Mouse (Mus musculus) forebrain, embryonic 11.5 days (tissue): ENCODE measurements at regions not wholly inside any gene's neighbourhood (a gene's known extent, or its start where the extent isn't known, plus 50 kb on each side); places are given as distances from the start of the nearest gene placed in this dataset.

Source experiments
- ATAC-seq: fragments of 200-750 bp; cut with Nextera tagmentation; replicated peaks from 2 replicates; pipeline ENCODE4 v1.8.0; 2017; ENCODE audit warnings: moderate TSS enrichment; ENCODE audit not compliant: low FRiP score
- DNase-seq: peaks from one replicate; pipeline ENCODE4 v3.0.0-alpha.2; 2017; ENCODE audit warnings: low spot score
- H3K27ac ChIP-seq: fragments of 300-500 bp; sonication (generic); 2 replicates; pipeline ENCODE4 v1.5.1; 2014; ENCODE audit warnings: low read depth, low read length
- H3K27me3 ChIP-seq: fragments of 300-500 bp; sonication (generic); 2 replicates; pipeline ENCODE4 v1.6.1; 2014; ENCODE audit warnings: mild to moderate bottlenecking, low read length, mixed read lengths; ENCODE audit not compliant: control insufficient read depth, insufficient read depth
- H3K36me3 ChIP-seq: fragments of 300-500 bp; sonication (generic); 2 replicates; pipeline ENCODE4 v1.6.1; 2014; ENCODE audit warnings: mild to moderate bottlenecking, low read length, moderate library complexity, mixed read lengths; ENCODE audit not compliant: control insufficient read depth, insufficient read depth
- H3K4me1 ChIP-seq: fragments of 300-500 bp; sonication (generic); replicated peaks from 2 replicates; pipeline ENCODE4 v1.6.1; 2014; ENCODE audit warnings: low read length, mixed read lengths; ENCODE audit not compliant: control insufficient read depth, insufficient read depth
- H3K4me2 ChIP-seq: fragments of 300-500 bp; sonication (generic); 2 replicates; pipeline ENCODE4 v1.6.1; 2014; ENCODE audit warnings: low read depth, mild to moderate bottlenecking, low read length, moderate library complexity, mixed read lengths; ENCODE audit not compliant: severe bottlenecking
- H3K4me3 ChIP-seq: fragments of 300-500 bp; sonication (generic); 2 replicates; pipeline ENCODE4 v1.5.1; 2014; ENCODE audit warnings: low read depth, low read length
- H3K9ac ChIP-seq: fragments of 300-500 bp; sonication (generic); 2 replicates; pipeline ENCODE4 v1.6.1; 2014; ENCODE audit warnings: low read length
- H3K9me3 ChIP-seq: fragments of 300-500 bp; sonication (generic); 2 replicates; pipeline ENCODE4 v1.6.1; 2016; ENCODE audit warnings: low read length, mixed read lengths; ENCODE audit not compliant: control insufficient read depth
- WGBS: fragments of 180-500 bp; shearing (Covaris S2); extraction: QIAGEN DNeasy Blood & Tissue Kit; methylation state at CpG from one replicate; pipeline ENCODE4 v1.1.7; 2014; 5-methylcytosine and 5-hydroxymethylcytosine counted together

DNA sequence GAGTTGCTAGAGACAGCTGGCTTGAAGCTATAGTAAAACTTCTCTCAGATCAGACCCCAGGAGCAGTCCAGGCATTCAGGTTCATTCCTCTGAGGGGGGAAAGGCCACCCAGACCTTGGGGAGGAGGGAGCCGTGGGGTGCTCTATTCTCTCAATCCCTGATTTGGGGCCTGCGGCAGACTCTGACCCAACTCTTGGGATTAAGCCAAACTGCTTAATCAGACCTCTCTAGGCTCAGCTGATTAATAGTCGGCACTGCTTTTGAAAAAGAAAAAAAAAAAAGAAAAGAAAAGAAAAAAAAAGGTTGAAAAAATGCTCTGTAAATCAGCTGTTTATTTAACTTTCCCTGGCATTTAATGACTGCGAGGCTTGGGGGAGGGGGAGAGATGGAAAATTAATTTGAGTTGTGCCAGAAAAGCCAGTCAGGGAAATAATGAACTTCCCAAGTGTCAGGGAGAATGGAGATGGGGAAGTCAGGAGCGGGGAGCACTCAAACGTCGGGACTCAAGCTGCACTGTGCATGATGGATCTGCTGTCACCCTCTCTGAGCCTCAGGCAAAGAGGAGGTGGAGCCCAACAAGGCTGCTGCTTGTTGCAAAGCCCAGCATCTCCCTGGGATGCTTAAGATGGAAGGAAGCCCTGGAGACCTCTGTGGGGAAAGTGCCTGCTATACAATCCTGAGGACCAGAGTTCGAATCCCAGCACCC, 120.5 kb upstream of the Igsf21 start:
- Histone ChIP-seq H3K9me3 (no peaks in the 10 kb centered on the region), H3K27ac (no peak overlapping the region), H3K9ac (no peak overlapping the region), H3K4me1 (peaks cover 3% of the 10 kb centered on the region), H3K36me3 (no peaks in the 10 kb centered on the region), H3K27me3 (no peaks in the 10 kb centered on the region), H3K4me3 (no peak overlapping the region), H3K4me2 (no peak overlapping the region)
- WGBS = 42% methylated on average over 8 of the region's 8 CpGs
- no peak for ATAC-seq
- DNase-seq = peak; percentile 68

DNA sequence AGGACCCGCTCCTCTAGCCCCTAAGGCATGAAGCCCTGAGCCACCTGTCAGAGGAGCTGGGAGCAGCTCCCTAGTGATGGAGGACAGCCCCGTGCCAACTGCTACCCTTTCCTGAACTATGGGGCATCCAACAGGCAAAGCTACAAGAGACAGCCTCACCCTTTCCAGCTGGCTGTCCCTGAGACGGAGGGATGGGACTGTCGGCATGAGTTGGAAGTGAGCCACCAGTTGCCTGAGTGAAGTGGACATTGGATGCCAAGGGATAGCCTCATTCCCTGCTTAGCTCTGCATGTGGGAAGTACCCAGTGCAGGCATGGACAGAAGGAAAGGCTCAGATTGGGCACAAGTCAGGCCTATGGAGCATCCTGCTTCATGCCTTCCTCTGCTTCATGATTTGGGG, 112.3 kb upstream of the Igsf21 start:
- no peak for ATAC-seq
- no peak overlapping the region for H3K4me2 ChIP-seq
- no peak overlapping the region for H3K9ac ChIP-seq
- no peak for DNase-seq
- H3K4me3 ChIP-seq = no peak overlapping the region
- WGBS = 96% methylated on average over 4 of the region's 4 CpGs
- H3K9me3 ChIP-seq = no peaks in the 10 kb centered on the region
- H3K27me3 ChIP-seq = no peaks in the 10 kb centered on the region
- no peaks in the 10 kb centered on the region for H3K4me1 ChIP-seq
- no peaks in the 10 kb centered on the region for H3K36me3 ChIP-seq
- H3K27ac ChIP-seq = no peak overlapping the region

DNA sequence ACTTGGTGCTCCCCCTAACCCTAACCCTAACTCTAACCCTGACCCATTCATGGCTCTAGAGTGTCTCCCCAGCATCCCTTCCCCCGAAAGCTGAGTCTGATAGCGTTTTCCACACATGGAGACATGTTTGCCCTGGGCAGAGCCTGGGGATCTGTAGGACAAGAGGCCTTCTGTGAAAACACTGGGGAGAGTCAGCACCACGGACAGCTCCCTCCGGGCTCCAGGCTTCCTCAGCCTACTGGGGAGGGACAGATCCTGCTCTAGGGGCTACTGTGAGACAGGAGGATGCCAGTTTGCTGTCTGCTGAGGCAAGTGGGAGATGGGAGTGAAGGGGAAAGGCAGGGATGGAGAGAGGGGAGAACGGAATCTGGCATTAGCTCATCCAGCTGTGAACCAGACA, 111.5 kb upstream of the Igsf21 start:
- no peak overlapping the region for H3K4me3 ChIP-seq
- H3K27ac ChIP-seq = no peak overlapping the region
- H3K27me3 ChIP-seq = no peaks in the 10 kb centered on the region
- no peaks in the 10 kb centered on the region for H3K36me3 ChIP-seq
- ATAC-seq = no peak
- no peaks in the 10 kb centered on the region for H3K4me1 ChIP-seq
- no peaks in the 10 kb centered on the region for H3K9me3 ChIP-seq
- no peak overlapping the region for H3K9ac ChIP-seq
- 11% methylated on average over 5 of the region's 5 CpGs for WGBS
- H3K4me2 ChIP-seq = no peak overlapping the region
- peak; percentile 93 for DNase-seq

GRCm38 (mm10) chr4:140355144-140355550, 108.6 kb upstream of the Igsf21 start:
- Histone ChIP-seq H3K27ac (0 out of 2 replicates have a peak overlapping the region, but pooled peaks have one; percentile 18), H3K27me3 (no peaks in the 10 kb centered on the region), H3K4me2 (no peak overlapping the region), H3K9me3 (no peaks in the 10 kb centered on the region), H3K9ac (no peak overlapping the region), H3K4me3 (no peak overlapping the region), H3K36me3 (no peaks in the 10 kb centered on the region), H3K4me1 (no peaks in the 10 kb centered on the region)
- no peak for ATAC-seq
- WGBS = 60% methylated on average over 12 of the region's 12 CpGs
- no peak for DNase-seq

DNA sequence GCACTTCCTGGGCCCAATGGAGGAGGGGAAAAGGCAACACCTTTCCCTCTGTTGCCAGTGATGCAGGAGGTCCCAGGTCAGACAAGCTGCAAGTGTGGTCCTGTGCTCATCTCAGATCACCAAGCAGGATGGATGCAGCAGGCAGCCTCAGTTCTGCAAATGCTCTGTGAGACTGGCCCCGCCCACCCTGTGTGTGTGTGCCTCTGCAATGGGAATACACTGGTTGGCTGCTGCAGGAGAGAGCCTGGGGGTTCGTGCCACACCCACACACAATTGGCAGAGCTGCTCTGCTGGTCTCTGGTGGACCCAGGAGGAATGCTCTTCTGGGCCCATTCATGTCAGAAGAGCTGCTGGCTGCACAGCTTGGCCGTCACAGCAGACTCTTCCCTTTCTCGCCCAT, 102.2 kb upstream of the Igsf21 start:
- H3K4me1 ChIP-seq = no peaks in the 10 kb centered on the region
- H3K9ac ChIP-seq = no peak overlapping the region
- no peak overlapping the region for H3K27ac ChIP-seq
- no peak for ATAC-seq
- 63% methylated on average over 4 of the region's 4 CpGs for WGBS
- H3K4me3 ChIP-seq = no peak overlapping the region
- no peaks in the 10 kb centered on the region for H3K9me3 ChIP-seq
- no peaks in the 10 kb centered on the region for H3K36me3 ChIP-seq
- no peak overlapping the region for H3K4me2 ChIP-seq
- H3K27me3 ChIP-seq = no peaks in the 10 kb centered on the region
- DNase-seq = no peak

DNA sequence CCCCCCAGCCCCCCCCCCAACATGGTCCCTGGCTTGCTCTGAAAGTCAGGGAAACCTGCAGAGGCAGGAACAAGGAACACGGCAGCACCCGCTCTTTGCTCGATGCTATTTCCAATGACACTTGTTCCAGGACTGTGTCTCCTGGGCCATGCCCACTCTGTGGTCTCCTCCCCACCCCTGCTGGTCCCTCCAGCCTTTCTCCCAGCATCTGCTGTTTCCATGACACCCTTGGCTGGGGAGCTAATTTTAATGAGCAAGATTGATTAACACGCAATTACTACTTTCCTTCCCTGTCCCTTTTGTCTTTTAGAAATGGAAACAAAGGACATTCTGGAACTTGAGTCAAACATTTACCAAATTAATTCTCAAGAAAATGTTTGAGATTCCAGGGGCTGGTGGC, 83.6 kb upstream of the Igsf21 start:
- no peaks in the 10 kb centered on the region for H3K9me3 ChIP-seq
- ATAC-seq = peak; percentile 75; the same call in 1 of the 2 replicates
- H3K36me3 ChIP-seq = no peaks in the 10 kb centered on the region
- no peak overlapping the region for H3K4me2 ChIP-seq
- no peak overlapping the region for H3K9ac ChIP-seq
- no peak overlapping the region for H3K27ac ChIP-seq
- WGBS = 70% methylated on average over 4 of the region's 4 CpGs
- no peak overlapping the region for H3K4me3 ChIP-seq
- peak; percentile 73 for DNase-seq
- H3K27me3 ChIP-seq = no peaks in the 10 kb centered on the region
- H3K4me1 ChIP-seq = no peaks in the 10 kb centered on the region; the same call in 1 of the 2 replicates

DNA sequence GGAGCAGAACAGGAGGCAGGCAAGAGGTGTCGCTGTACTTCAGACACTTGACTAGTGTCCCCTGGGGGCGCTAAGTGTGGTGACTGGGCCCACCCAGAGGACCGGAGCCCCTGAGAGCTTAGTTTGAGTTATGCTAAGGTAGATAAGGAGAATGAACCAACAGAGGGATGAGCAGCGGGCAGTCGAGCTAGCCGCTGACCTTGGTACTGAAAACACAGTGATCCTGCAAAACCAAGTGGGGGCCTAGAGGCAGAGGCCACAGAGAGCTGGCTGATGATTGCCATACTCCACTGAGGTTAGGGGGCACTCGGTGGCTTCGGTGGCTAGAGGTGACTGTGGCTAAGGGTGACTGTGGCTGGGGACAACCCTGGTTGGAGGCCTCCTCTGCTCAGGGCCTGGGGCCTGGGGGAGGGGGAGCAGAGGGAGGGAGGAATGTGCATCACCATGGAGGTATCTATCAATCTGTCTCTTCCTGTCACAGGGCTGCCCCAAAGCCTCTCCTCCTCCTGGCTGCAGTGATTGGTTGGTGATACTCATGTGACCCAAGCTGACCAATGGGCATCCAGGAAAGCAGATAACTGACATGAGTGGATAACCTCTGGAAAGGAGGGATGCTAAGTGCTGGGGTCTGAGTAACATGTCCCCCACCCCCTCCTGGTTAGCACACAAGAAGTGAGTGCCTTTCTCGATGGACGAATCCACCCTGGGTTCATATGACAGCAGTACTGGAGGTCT, 80.3 kb upstream of the Igsf21 start:
- Histone ChIP-seq H3K9ac (no peak overlapping the region), H3K9me3 (peaks cover 3% of the 10 kb centered on the region; the same call in 1 of the 2 replicates), H3K4me3 (no peak overlapping the region), H3K27ac (no peak overlapping the region), H3K4me2 (no peak overlapping the region), H3K4me1 (no peaks in the 10 kb centered on the region; the same call in 1 of the 2 replicates), H3K27me3 (no peaks in the 10 kb centered on the region), H3K36me3 (no peaks in the 10 kb centered on the region)
- DNase-seq (no peak), ATAC-seq (no peak)
- 34% methylated on average over 10 of the region's 10 CpGs for WGBS

- Histone ChIP-seq H3K4me3 (no peak overlapping the region), H3K9ac (no peak overlapping the region), H3K9me3 (peaks cover 3% of the 10 kb centered on the region; the same call in 1 of the 2 replicates), H3K4me2 (no peak overlapping the region), H3K27me3 (no peaks in the 10 kb centered on the region), H3K36me3 (no peaks in the 10 kb centered on the region), H3K27ac (no peak overlapping the region), H3K4me1 (no peaks in the 10 kb centered on the region; the same call in 1 of the 2 replicates)
- ATAC-seq (no peak), DNase-seq (no peak)
- WGBS = 92% methylated on average over 7 of the region's 7 CpGs
Observed at GRCm38 (mm10) chr4:140325677-140326052, 79.1 kb upstream of the Igsf21 start.
